Mouse (Mus musculus) G1E (cell line): ENCODE measurements around the gene Cpe. TPM values are rescaled to one million over a fixed set of nuclear protein-coding genes. Genes with fewer than 3 reads are reported as not detected.

Experiments used
- ATAC-seq: 2 replicates; pipeline ENCODE4 v1.8.0; 2016; ENCODE audit warnings: mild to moderate bottlenecking; ENCODE audit not compliant: insufficient number of reproducible peaks, poor library complexity, low FRiP score, severe bottlenecking; ENCODE audit errors: extremely low read depth
- DNase-seq: peaks from one replicate; pipeline ENCODE4 v3.0.0; 2012; ENCODE audit warnings: low spot score
- H3K27me3 ChIP-seq: 2 replicates; pipeline ENCODE4 v1.6.1; 2012; ENCODE audit warnings: mild to moderate bottlenecking, low read length, inconsistent platforms; ENCODE audit not compliant: insufficient read depth
- H3K36me3 ChIP-seq: replicated peaks from 2 replicates; pipeline ENCODE3; 2012; ENCODE audit warnings: mild to moderate bottlenecking, inconsistent platforms
- H3K4me1 ChIP-seq: 2 replicates; pipeline ENCODE4 v1.6.1; 2012; ENCODE audit warnings: low read depth, low read length, inconsistent platforms, mixed read lengths; ENCODE audit not compliant: insufficient read depth
- H3K4me3 ChIP-seq: 2 replicates; pipeline ENCODE4 v1.5.1; 2012; ENCODE audit warnings: low read depth, mild to moderate bottlenecking, inconsistent platforms, low read length, moderate library complexity, mixed read lengths
- H3K9me3 ChIP-seq: replicated peaks from 2 replicates; pipeline ENCODE4 v1.6.1; 2012; ENCODE audit warnings: inconsistent platforms
- CTCF ChIP-seq: IDR thresholded peaks from 2 replicates; pipeline ENCODE4 v1.5.1; 2012; ENCODE audit warnings: low read depth, low read length, inconsistent platforms, mixed read lengths
- GATA1 ChIP-seq: IDR thresholded peaks from 2 replicates; pipeline ENCODE4 v1.6.1; 2012; ENCODE audit warnings: borderline replicate concordance, low read length, inconsistent platforms, mixed read lengths
- GATA2 ChIP-seq: IDR thresholded peaks from 2 replicates; pipeline ENCODE4 v1.6.1; 2012; ENCODE audit warnings: low read depth, low read length, inconsistent platforms, borderline replicate concordance
- POLR2AphosphoS5 ChIP-seq: IDR thresholded peaks from 2 replicates; pipeline ENCODE4 v1.6.1; 2012; ENCODE audit warnings: low read depth, low read length, inconsistent platforms; ENCODE audit not compliant: insufficient replicate concordance
- TAL1 ChIP-seq: conservative IDR thresholded peaks from 2 replicates; pipeline ENCODE4 v1.6.1; 2012; ENCODE audit warnings: low read depth, low read length, inconsistent platforms, mixed read lengths
- polyA plus RNA-seq: library from polyadenylated mRNA; stranded (reverse); fragments of >175 nt; gene quantifications from 2 replicates; pipeline ENCODE4 v1.2.3, GENCODE M21; 2012
- total RNA-seq, 2 experiments: library from RNA; stranded (forward) in 1 of 2; stranded (reverse) in 1 of 2; fragments of 200-1000 nt in 1 of 2; fragments of >200 nt in 1 of 2; fragmentation: Nextera tagmentation in 1 of 2; gene quantifications; 2 replicates each; pipeline ENCODE4 v1.2.3; 2014 to 2017

The Cpe gene
- total and polyA plus RNA-seq, 3 experiments: 0.11 TPM; not detected in 2

DNA sequence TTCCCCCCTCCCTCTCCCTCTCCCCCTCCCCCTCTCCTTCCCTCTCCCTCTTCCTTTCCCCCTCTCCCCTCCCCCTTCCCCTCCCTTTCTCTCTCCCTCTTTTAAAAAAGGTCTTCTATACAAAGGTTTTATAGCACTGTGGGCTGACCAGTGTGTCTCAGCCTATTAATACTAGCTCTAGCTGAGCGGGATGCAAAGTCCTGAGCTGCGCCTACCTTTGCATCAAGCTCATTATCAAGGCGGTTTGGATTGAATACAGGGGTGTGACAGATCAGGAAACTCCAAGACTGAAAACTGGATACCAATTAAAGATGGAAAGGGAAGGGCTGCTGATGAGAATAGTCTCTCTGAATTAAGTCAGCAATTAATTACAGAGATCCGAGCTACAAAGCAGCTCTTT, 94.6 kb downstream of the Cpe start:
- H3K36me3 ChIP-seq: no peaks in the 10 kb centered on the region
- ATAC-seq: no peak

DNA sequence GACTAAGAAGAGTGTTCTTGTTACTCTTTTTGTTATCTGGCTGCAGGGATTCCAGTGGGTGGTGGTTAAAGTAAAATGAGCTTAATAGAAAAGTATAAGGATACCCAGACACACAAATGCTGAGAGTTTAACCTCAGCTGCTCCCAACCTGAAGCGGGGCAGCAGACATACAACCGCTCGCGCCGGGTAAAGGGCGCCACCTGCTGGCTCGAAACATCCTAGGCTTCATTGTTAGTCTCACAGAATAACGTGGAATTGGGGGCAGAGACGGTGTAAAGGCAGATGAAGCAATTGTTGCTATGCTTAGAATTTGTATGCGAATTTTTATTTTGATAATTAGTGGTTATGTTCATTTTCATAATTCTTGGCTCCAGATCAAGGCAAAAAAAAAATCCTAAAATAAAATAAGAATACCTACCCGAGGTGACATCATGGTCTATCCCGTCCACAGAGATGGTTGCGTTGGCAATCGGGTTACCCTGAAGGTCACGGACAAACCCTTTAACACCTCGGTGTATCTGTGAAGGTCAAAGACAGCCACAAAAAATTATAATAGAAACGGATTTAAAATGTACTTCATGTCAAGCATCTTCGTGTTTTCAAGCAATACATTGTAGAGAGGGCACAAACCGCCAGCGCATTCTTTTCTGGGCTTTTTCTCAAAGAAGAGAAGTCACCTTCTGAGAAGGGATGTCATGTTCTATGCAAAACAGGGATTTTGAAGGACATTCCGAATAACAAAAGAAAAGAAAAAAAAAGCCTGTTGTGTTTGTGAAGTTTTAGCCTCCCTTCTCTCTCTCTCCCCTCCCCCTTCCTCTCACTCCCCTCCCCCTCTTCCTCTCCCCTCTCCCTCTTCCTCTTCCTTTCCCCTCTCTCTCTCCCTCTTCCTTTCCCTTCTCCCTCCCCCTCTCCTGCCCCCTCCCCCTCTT, 95.5 kb downstream of the Cpe start:
- peak; percentile 63; the same call in 1 of the 2 replicates for ATAC-seq
- TF ChIP-seq CTCF: peak; percentile 59
- no peak for TF ChIP-seq GATA2
- no peak overlapping the region for H3K4me3 ChIP-seq
- DNase-seq: peak; percentile 20
- H3K36me3 ChIP-seq: no peaks in the 10 kb centered on the region
- H3K4me1 ChIP-seq: no peaks in the 10 kb centered on the region
- no peaks in the 10 kb centered on the region for H3K27me3 ChIP-seq
- no peaks in the 10 kb centered on the region for H3K9me3 ChIP-seq

More for the DNA sequence above, 94.6 kb downstream of the Cpe start:
- TF ChIP-seq TAL1: no peak
- TF ChIP-seq POLR2AphosphoS5: no peak
- no peak for TF ChIP-seq GATA2
- TF ChIP-seq GATA1: no peak
- TF ChIP-seq CTCF: no peak
- H3K9me3 ChIP-seq: no peaks in the 10 kb centered on the region
- no peak for DNase-seq
- no peaks in the 10 kb centered on the region for H3K27me3 ChIP-seq
- H3K4me3 ChIP-seq: no peak overlapping the region
- no peaks in the 10 kb centered on the region for H3K4me1 ChIP-seq

DNA sequence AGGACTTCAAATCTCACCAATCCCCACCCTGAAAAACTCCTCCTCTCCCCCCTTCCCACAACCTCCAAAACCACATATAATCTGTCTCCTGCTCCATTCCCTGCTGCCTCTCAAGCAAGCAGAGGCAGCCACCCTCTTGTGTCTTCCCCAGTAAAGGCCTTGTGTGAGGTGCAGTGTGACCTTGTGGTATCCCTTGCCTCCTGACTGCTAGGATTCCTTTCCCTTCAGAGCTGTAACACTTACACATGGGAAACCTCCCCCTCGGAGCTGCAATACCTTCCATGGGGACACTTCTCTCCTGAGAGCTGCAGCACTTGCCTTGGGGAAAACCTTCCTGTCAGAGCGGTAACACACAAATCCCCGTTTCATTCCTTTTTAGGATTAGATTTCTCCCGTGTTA, 96.5 kb downstream of the Cpe start:
- ATAC-seq (no peak), DNase-seq (no peak)
- H3K9me3 ChIP-seq: no peaks in the 10 kb centered on the region
- H3K4me1 ChIP-seq: no peaks in the 10 kb centered on the region
- no peaks in the 10 kb centered on the region for H3K36me3 ChIP-seq
- H3K27me3 ChIP-seq: no peaks in the 10 kb centered on the region
- TF ChIP-seq GATA2 (no peak), TAL1 (no peak), POLR2AphosphoS5 (no peak), GATA1 (no peak)
- H3K4me3 ChIP-seq: no peak overlapping the region

DNA sequence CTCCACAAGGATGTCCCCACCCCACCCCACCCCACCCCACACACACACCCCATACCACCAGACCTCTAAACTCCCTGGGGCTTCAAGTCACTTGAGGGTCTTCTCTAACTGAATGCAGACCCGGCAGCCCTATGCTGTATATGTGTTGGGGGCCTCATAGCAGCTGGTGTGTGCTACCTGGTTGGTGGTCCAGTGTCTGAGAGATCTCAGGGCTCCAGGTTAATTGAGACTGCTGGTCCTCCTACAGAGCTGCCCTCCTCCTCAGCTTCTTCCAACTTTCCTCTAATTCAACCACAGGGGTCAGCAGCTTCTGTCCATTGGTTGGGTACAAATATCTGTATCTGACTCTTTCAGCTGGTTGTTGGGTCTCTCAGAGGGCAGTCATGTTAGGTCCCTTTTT, 102.4 kb downstream of the Cpe start:
- H3K9me3 ChIP-seq: no peaks in the 10 kb centered on the region
- no peak for ATAC-seq
- H3K27me3 ChIP-seq: no peaks in the 10 kb centered on the region
- no peak for TF ChIP-seq GATA2
- no peak for TF ChIP-seq TAL1
- no peak for TF ChIP-seq POLR2AphosphoS5
- TF ChIP-seq CTCF: no peak
- TF ChIP-seq GATA1: no peak
- H3K4me3 ChIP-seq: no peak overlapping the region
- no peaks in the 10 kb centered on the region for H3K36me3 ChIP-seq
- no peaks in the 10 kb centered on the region for H3K4me1 ChIP-seq
- no peak for DNase-seq

DNA sequence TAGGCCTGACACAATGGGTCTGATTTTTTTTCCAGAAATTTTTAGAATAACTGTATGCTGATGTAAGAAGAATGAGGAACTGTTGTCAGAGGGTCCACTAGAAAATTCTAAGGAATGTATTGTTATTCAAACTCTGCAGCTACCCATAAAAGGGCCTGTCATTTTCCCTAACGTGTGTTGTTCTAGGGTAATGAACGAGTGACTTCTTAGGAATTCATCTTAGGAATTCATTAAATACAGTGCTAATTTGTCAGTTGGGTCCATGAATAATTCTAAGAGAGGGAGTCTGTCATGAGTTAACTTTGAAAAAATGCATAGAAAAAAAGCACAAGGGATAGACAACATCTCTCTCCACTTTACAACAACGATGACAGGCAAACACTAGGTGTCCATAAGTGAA, 110.0 kb downstream of the Cpe start:
- no peak for ATAC-seq
- no peaks in the 10 kb centered on the region for H3K27me3 ChIP-seq
- no peak for DNase-seq
- no peaks in the 10 kb centered on the region for H3K36me3 ChIP-seq
- H3K9me3 ChIP-seq: no peaks in the 10 kb centered on the region
- TF ChIP-seq POLR2AphosphoS5 (no peak), GATA1 (no peak), GATA2 (no peak), TAL1 (no peak), CTCF (no peak)
- no peaks in the 10 kb centered on the region; the same call in 1 of the 2 replicates for H3K4me1 ChIP-seq
- H3K4me3 ChIP-seq: no peak overlapping the region

DNA sequence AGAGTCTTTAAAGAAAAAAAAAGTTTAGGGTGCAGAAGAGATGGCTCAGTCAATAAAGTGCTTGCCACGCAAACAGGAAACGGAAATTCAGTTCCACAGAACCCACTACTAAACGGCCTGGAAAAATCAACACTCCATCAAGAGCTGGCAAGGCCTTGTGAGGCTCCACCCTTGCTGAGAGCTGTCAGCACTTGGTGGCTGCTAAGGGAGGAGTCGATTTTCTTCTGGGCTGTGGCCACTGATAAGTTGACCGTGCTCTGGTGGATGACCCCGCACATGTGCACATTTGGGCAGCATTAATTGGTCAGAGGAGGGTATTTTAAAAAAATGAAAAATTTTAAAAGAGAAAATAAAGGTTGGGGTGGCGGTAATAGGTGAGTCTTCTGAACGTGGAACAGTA, 114.6 kb downstream of the Cpe start:
- ATAC-seq (no peak), DNase-seq (no peak)
- no peaks in the 10 kb centered on the region for H3K9me3 ChIP-seq
- H3K36me3 ChIP-seq: no peaks in the 10 kb centered on the region
- TF ChIP-seq TAL1 (no peak), GATA2 (no peak), CTCF (no peak), GATA1 (no peak), POLR2AphosphoS5 (no peak)
- H3K4me1 ChIP-seq: no peaks in the 10 kb centered on the region; the same call in 1 of the 2 replicates
- no peaks in the 10 kb centered on the region for H3K27me3 ChIP-seq
- no peak overlapping the region for H3K4me3 ChIP-seq
